Mouse (Mus musculus): ENCODE measurements around the gene Mtrf1.

DNA sequence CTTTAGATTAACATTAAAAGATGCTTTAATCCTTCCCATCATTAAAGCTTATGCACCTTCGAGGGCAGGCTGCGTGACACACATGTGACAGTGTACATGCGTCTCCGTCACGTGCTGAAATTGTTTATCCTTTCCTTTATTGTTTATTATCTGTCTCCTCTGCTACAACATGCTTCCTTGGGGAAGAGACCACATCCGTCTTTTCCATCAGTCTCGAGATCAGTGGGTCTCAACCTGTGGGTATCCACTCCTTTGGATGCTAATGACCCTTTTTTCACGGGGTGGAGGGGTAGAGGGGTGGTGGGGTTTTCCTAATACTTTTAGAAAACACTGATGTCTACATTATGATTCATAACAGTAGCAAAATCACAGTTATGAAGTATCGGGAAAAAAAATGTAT lies 47.0 kb downstream of the Mtrf1 start:
- TF ChIP-seq MAFK (IDR thresholded peaks at IDR 0.05; ENCODE audit: insufficient read depth, low read depth, low read length) (no peak), ZNF384 (IDR thresholded peaks at IDR 0.05; ENCODE audit: low read depth, low read length) (no peak), ZC3H11A (IDR thresholded peaks at IDR 0.05; ENCODE audit: borderline replicate concordance, low read depth, low read length) (no peak), CHD2 (IDR thresholded peaks at IDR 0.05; ENCODE audit: low read depth, low read length) (no peak)
